18 mouse cellular contexts compared by ENCODE assay signal in genomic region chr1:55074757-55075156, GRCm38 (mm10). TPM values are rescaled to one million over a fixed set of nuclear protein-coding genes. Genes with fewer than 3 reads are reported as not detected.
DNase-seq lines count a peak whose midpoint lies in the region; ATAC-seq and TF ChIP-seq lines count a peak whose summit lies in the region.
"Had no signal": no experiment of that assay in that cellular context is flagged by ENCODE, and none has a peak within 500 bp of the region (broad histone marks: within the 10 kb centered on the region; RNA-seq: fewer than 3 reads in every experiment).

No protein-coding gene starts in this region.

- H3K9me3 ChIP-seq in hindbrain, embryonic 15.5 days = no peaks in the 10 kb centered on the region
- H3K9me3 ChIP-seq in hindbrain, embryonic 14.5 days (ENCODE audit: control insufficient read depth, low read length) = no peaks in the 10 kb centered on the region
- no peaks in the 10 kb centered on the region for H3K9me3 ChIP-seq in liver, embryonic 11.5 days (ENCODE audit: control insufficient read depth, low read length)
- H3K9me3 ChIP-seq in liver, postnatal 0 days (ENCODE audit: low read length) = no peaks in the 10 kb centered on the region
- H3K9me3 ChIP-seq: heart, embryonic 15.5 days; hindbrain, embryonic 12.5 days; liver, embryonic 15.5 days; neural tube, embryonic 15.5 days had no signal

- peak; percentile 24 for DNase-seq in embryo, embryonic 10 days (ENCODE audit: low spot score)
- DNase-seq in embryo, embryonic 9.5 days (ENCODE audit: extremely low spot score) = no peak
- no peak for DNase-seq in hindbrain, embryonic 14.5 days (ENCODE audit: low spot score)
- no peak for DNase-seq in liver, embryonic 11.5 days (ENCODE audit: low spot score)
- no peak for DNase-seq in liver, postnatal 0 days
- DNase-seq in yolk sac, embryonic 10.5 days (ENCODE audit: low spot score) = peak; percentile 34
- no peak for DNase-seq in cerebellum, adult 11 months
- DNase-seq: cerebellum, adult 11-12 months; gastrocnemius, postnatal 25 days; lung, postnatal 14 days; retina, postnatal 1 day had no signal

- 77% methylated on average over 2 of the region's 2 CpGs for WGBS in hindbrain, embryonic 15.5 days
- 79% methylated on average over 2 of the region's 2 CpGs for WGBS in hindbrain, embryonic 14.5 days
- WGBS in liver, embryonic 11.5 days = 37% methylated on average over 2 of the region's 2 CpGs
- 42% methylated on average over 2 of the region's 2 CpGs for WGBS in liver, postnatal 0 days (ENCODE audit: insufficient replicate concordance)

- no peaks in the 10 kb centered on the region for H3K27me3 ChIP-seq in hindbrain, embryonic 15.5 days
- no peaks in the 10 kb centered on the region for H3K27me3 ChIP-seq in hindbrain, embryonic 14.5 days (ENCODE audit: control insufficient read depth, insufficient read depth, low read length)
- H3K27me3 ChIP-seq in liver, embryonic 11.5 days (replicated peaks; ENCODE audit: control insufficient read depth, insufficient read depth, low read length) = no peaks in the 10 kb centered on the region
- H3K27me3 ChIP-seq in liver, postnatal 0 days (ENCODE audit: insufficient read depth, low read length) = no peaks in the 10 kb centered on the region
- H3K27me3 ChIP-seq: CH12.LX; heart, embryonic 15.5 days; hindbrain, embryonic 12.5 days; liver, embryonic 15.5 days; neural tube, embryonic 15.5 days had no signal

- no peak for TF ChIP-seq CTCF in liver, postnatal 0 days (IDR thresholded peaks at IDR 0.05; ENCODE audit: low read depth)

- no peak overlapping the region for H3K4me2 ChIP-seq in hindbrain, embryonic 15.5 days
- no peak overlapping the region for H3K4me2 ChIP-seq in hindbrain, embryonic 14.5 days (replicated peaks)
- H3K4me2 ChIP-seq in liver, embryonic 11.5 days = no peak overlapping the region
- no peak overlapping the region for H3K4me2 ChIP-seq in liver, postnatal 0 days (ENCODE audit: low read depth, low read length)
- H3K4me2 ChIP-seq: heart, embryonic 15.5 days; hindbrain, embryonic 12.5 days; liver, embryonic 15.5 days; neural tube, embryonic 15.5 days had no signal

- peaks cover 47% of the 10 kb centered on the region for H3K36me3 ChIP-seq in hindbrain, embryonic 15.5 days
- peaks cover 53% of the 10 kb centered on the region for H3K36me3 ChIP-seq in hindbrain, embryonic 14.5 days (replicated peaks; ENCODE audit: control insufficient read depth, insufficient read depth)
- H3K36me3 ChIP-seq in liver, embryonic 11.5 days (ENCODE audit: control insufficient read depth, insufficient read depth, low read length) = peaks cover 15% of the 10 kb centered on the region; the same call in 1 of the 2 replicates
- H3K36me3 ChIP-seq in liver, postnatal 0 days (replicated peaks; ENCODE audit: insufficient read depth, low read length) = peaks cover 35% of the 10 kb centered on the region

- H3K9ac ChIP-seq in hindbrain, embryonic 15.5 days = no peak overlapping the region
- H3K9ac ChIP-seq in hindbrain, embryonic 14.5 days = no peak overlapping the region
- H3K9ac ChIP-seq in liver, embryonic 11.5 days (ENCODE audit: low read depth, low read length) = no peak overlapping the region
- no peak overlapping the region for H3K9ac ChIP-seq in liver, postnatal 0 days (replicated peaks)
- H3K9ac ChIP-seq: heart, embryonic 15.5 days; hindbrain, embryonic 12.5 days; liver, embryonic 15.5 days; neural tube, embryonic 15.5 days had no signal

- ATAC-seq in hindbrain, embryonic 15.5 days (ENCODE audit: low FRiP score, low read depth) = 0 out of 2 replicates have a peak, but pooled peaks have one; percentile 23
- no peak for ATAC-seq in hindbrain, embryonic 14.5 days (ENCODE audit: low FRiP score)
- no peak for ATAC-seq in liver, embryonic 11.5 days (replicated peaks; ENCODE audit: low FRiP score)
- no peak for ATAC-seq in liver, postnatal 0 days

- TF ChIP-seq EP300 in liver, postnatal 0 days (IDR thresholded peaks at IDR 0.05; ENCODE audit: low read depth) = no peak

- no peak overlapping the region for H3K4me3 ChIP-seq in hindbrain, embryonic 15.5 days
- H3K4me3 ChIP-seq in hindbrain, embryonic 14.5 days (replicated peaks; ENCODE audit: low read length) = no peak overlapping the region
- no peak overlapping the region for H3K4me3 ChIP-seq in liver, embryonic 11.5 days (ENCODE audit: low read depth, low read length)
- H3K4me3 ChIP-seq in liver, postnatal 0 days (ENCODE audit: low read depth, low read length) = no peak overlapping the region
- H3K4me3 ChIP-seq: heart, embryonic 15.5 days; hindbrain, embryonic 12.5 days; liver, embryonic 15.5 days; neural tube, embryonic 15.5 days had no signal

- H3K27ac ChIP-seq in hindbrain, embryonic 15.5 days (replicated peaks) = no peak overlapping the region
- H3K27ac ChIP-seq in hindbrain, embryonic 14.5 days = no peak overlapping the region
- peak overlapping the region; percentile 79 for H3K27ac ChIP-seq in liver, embryonic 11.5 days (ENCODE audit: low read depth, low read length)
- H3K27ac ChIP-seq in liver, postnatal 0 days (ENCODE audit: low read depth) = no peak overlapping the region
- H3K27ac ChIP-seq: heart, embryonic 15.5 days; hindbrain, embryonic 12.5 days; kidney, postnatal 0 days; neural tube, embryonic 15.5 days had no signal

- H3K4me1 ChIP-seq in hindbrain, embryonic 15.5 days (replicated peaks) = no peaks in the 10 kb centered on the region
- H3K4me1 ChIP-seq in hindbrain, embryonic 14.5 days (replicated peaks; ENCODE audit: control insufficient read depth, insufficient read depth, low read length) = no peaks in the 10 kb centered on the region
- H3K4me1 ChIP-seq in liver, embryonic 11.5 days (replicated peaks; ENCODE audit: control insufficient read depth, insufficient read depth, low read length) = peaks cover 24% of the 10 kb centered on the region
- H3K4me1 ChIP-seq in liver, postnatal 0 days (ENCODE audit: insufficient read depth) = peaks cover 10% of the 10 kb centered on the region
- H3K4me1 ChIP-seq: hindbrain, embryonic 12.5 days; neural tube, embryonic 15.5 days had no signal

RNA-seq across cellular contexts. Expression of gene Hspe1, which starts 13.2 kb away (rescaled TPM):
- polyA plus RNA-seq in hindbrain, embryonic 15.5 days (2015; fragmentation: Nextera tagmentation; extraction: Ambion mirVana) = 240 and 257 TPM in 2 replicates
- 244 and 262 TPM in 2 replicates for polyA plus RNA-seq in hindbrain, embryonic 14.5 days (2014; fragmentation: Nextera tagmentation; extraction: Ambion mirVana)
- 894 and 968 TPM in 2 replicates for polyA plus RNA-seq in liver, embryonic 11.5 days (2014; fragmentation: Nextera tagmentation; extraction: Ambion mirVana)
- polyA plus RNA-seq in liver, postnatal 0 days (2015; fragmentation: Nextera tagmentation; extraction: Ambion mirVana) = 513 and 558 TPM in 2 replicates

RNA-seq across cellular contexts. Expression of gene Hspd1, which starts 13.3 kb away (rescaled TPM):
- polyA plus RNA-seq in hindbrain, embryonic 15.5 days (2015; fragmentation: Nextera tagmentation; extraction: Ambion mirVana) = 272 and 273 TPM in 2 replicates
- 222 and 254 TPM in 2 replicates for polyA plus RNA-seq in hindbrain, embryonic 14.5 days (2014; fragmentation: Nextera tagmentation; extraction: Ambion mirVana)
- polyA plus RNA-seq in liver, embryonic 11.5 days (2014; fragmentation: Nextera tagmentation; extraction: Ambion mirVana) = 809 and 855 TPM in 2 replicates
- 288 and 295 TPM in 2 replicates for polyA plus RNA-seq in liver, postnatal 0 days (2015; fragmentation: Nextera tagmentation; extraction: Ambion mirVana)

RNA-seq across cellular contexts. Expression of gene Coq10b, which starts 22.2 kb away (rescaled TPM):
- 29.2 and 30.1 TPM in 2 replicates for polyA plus RNA-seq in hindbrain, embryonic 15.5 days (2015; fragmentation: Nextera tagmentation; extraction: Ambion mirVana)
- polyA plus RNA-seq in hindbrain, embryonic 14.5 days (2014; fragmentation: Nextera tagmentation; extraction: Ambion mirVana) = 32.0 and 36.1 TPM in 2 replicates
- polyA plus RNA-seq in liver, embryonic 11.5 days (2014; fragmentation: Nextera tagmentation; extraction: Ambion mirVana) = 21.1 and 22.2 TPM in 2 replicates
- 20.6 and 24.4 TPM in 2 replicates for polyA plus RNA-seq in liver, postnatal 0 days (2015; fragmentation: Nextera tagmentation; extraction: Ambion mirVana)

RNA-seq across cellular contexts. Expression of gene Sf3b1, which starts 47.5 kb away (rescaled TPM):
- polyA plus RNA-seq in hindbrain, embryonic 15.5 days (2015; fragmentation: Nextera tagmentation; extraction: Ambion mirVana) = 257 and 272 TPM in 2 replicates
- 299 and 304 TPM in 2 replicates for polyA plus RNA-seq in hindbrain, embryonic 14.5 days (2014; fragmentation: Nextera tagmentation; extraction: Ambion mirVana)
- polyA plus RNA-seq in liver, embryonic 11.5 days (2014; fragmentation: Nextera tagmentation; extraction: Ambion mirVana) = 223 and 255 TPM in 2 replicates
- polyA plus RNA-seq in liver, postnatal 0 days (2015; fragmentation: Nextera tagmentation; extraction: Ambion mirVana) = 101 and 117 TPM in 2 replicates

RNA-seq across cellular contexts. Expression of gene Mob4, which starts 56.3 kb away (rescaled TPM):
- 156 and 158 TPM in 2 replicates for polyA plus RNA-seq in hindbrain, embryonic 15.5 days (2015; fragmentation: Nextera tagmentation; extraction: Ambion mirVana)
- polyA plus RNA-seq in hindbrain, embryonic 14.5 days (2014; fragmentation: Nextera tagmentation; extraction: Ambion mirVana) = 157 and 177 TPM in 2 replicates
- polyA plus RNA-seq in liver, embryonic 11.5 days (2014; fragmentation: Nextera tagmentation; extraction: Ambion mirVana) = 82.1 and 94.4 TPM in 2 replicates
- 40.1 and 42.2 TPM in 2 replicates for polyA plus RNA-seq in liver, postnatal 0 days (2015; fragmentation: Nextera tagmentation; extraction: Ambion mirVana)

Comparison
In these comparisons a context has a peak if more than half of its experiments do, and no peak if none do; other contexts are left out.
1. DNase-seq: peak in embryo, embryonic 10 days (single experiment) and yolk sac, embryonic 10.5 days (single experiment); none in embryo, embryonic 9.5 days (single experiment), hindbrain, embryonic 14.5 days (single experiment), liver, embryonic 11.5 days (single experiment), liver, postnatal 0 days (single experiment) and cerebellum, adult 11 months (single experiment).